In the genomic region with DNA sequence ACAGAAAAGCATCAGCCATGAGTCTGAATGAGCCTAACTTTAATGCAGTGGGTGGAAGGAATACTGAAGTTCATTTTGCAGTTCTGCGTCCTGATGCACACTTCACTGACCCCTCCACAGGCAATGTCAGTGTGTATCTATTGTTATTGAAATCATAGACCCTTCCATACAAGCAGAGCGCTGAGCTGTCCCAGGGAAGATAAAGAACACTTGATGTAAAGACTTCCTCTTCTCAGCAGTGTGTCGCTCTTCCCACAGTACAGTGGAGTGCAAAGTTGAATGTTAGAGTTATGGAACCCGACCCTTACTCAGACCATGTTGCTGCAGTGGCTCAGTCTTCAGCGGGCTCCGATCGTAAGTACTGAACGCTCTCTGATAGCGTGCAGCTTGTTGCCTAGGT, we compare ENCODE assay signal across 21 mouse cellular contexts. TPM values are rescaled to one million over a fixed set of nuclear protein-coding genes. Genes with fewer than 3 reads are reported as not detected.
DNase-seq lines count a peak whose midpoint lies in the region; ATAC-seq lines count a peak whose summit lies in the region.
"Had no signal": no experiment of that assay in that cellular context is flagged by ENCODE, and none has a peak within 500 bp of the region (broad histone marks: within the 10 kb centered on the region; RNA-seq: fewer than 3 reads in every experiment).

No protein-coding gene starts in this region.

- H3K36me3 ChIP-seq in hindbrain, embryonic 11.5 days (ENCODE audit: control insufficient read depth, insufficient read depth, low read length) = no peaks in the 10 kb centered on the region; the same call in 1 of the 2 replicates
- H3K36me3 ChIP-seq in hindbrain, embryonic 14.5 days (replicated peaks; ENCODE audit: control insufficient read depth, insufficient read depth) = peaks cover 95% of the 10 kb centered on the region

- no peaks in the 10 kb centered on the region for H3K9me3 ChIP-seq in hindbrain, embryonic 11.5 days (ENCODE audit: control insufficient read depth, low read length)
- no peaks in the 10 kb centered on the region for H3K9me3 ChIP-seq in hindbrain, embryonic 14.5 days (ENCODE audit: control insufficient read depth, low read length)
- H3K9me3 ChIP-seq: embryonic facial prominence, embryonic 10.5 days; embryonic facial prominence, embryonic 12.5 days; forebrain, embryonic 13.5 days; forebrain, embryonic 15.5 days had no signal

- no peak overlapping the region for H3K9ac ChIP-seq in hindbrain, embryonic 11.5 days (ENCODE audit: low read depth, low read length)
- no peak overlapping the region for H3K9ac ChIP-seq in hindbrain, embryonic 14.5 days
- H3K9ac ChIP-seq: embryonic facial prominence, embryonic 12.5 days; forebrain, embryonic 13.5 days; forebrain, embryonic 15.5 days; forebrain, postnatal 0 days had no signal

- no peaks in the 10 kb centered on the region for H3K4me1 ChIP-seq in hindbrain, embryonic 11.5 days (replicated peaks; ENCODE audit: control insufficient read depth, insufficient read depth, low read length)
- no peaks in the 10 kb centered on the region for H3K4me1 ChIP-seq in hindbrain, embryonic 14.5 days (replicated peaks; ENCODE audit: control insufficient read depth, insufficient read depth, low read length)
- H3K4me1 ChIP-seq: embryonic facial prominence, embryonic 10.5 days; embryonic facial prominence, embryonic 12.5 days; forebrain, embryonic 13.5 days; forebrain, embryonic 15.5 days had no signal

- ATAC-seq in hindbrain, embryonic 11.5 days (ENCODE audit: low FRiP score) = 0 out of 2 replicates have a peak, but pooled peaks have one; percentile 36
- no peak for ATAC-seq in hindbrain, embryonic 14.5 days (ENCODE audit: low FRiP score)
- ATAC-seq: CD4-positive, CD25-positive, alpha-beta regulatory T cell, adult 4 months; forebrain, embryonic 13.5 days; forebrain, embryonic 15.5 days; forebrain, postnatal 0 days had no signal

- DNase-seq in hindbrain, embryonic 11.5 days (ENCODE audit: low spot score) = no peak
- DNase-seq in hindbrain, embryonic 14.5 days (ENCODE audit: low spot score) = no peak
- DNase-seq in ES-CJ7 (ENCODE audit: low read depth, low spot score) (peak; percentile 24), ZHBTc4 (ENCODE audit: low read depth, low spot score) (peak; percentile 19)
- no peak for DNase-seq in adrenal gland, postnatal 25 days
- DNase-seq: adrenal gland, adult 2 months; adrenal gland, postnatal 10 days; adrenal gland, postnatal 36 days; B cell, adult 2 months; cerebellum, adult 11-12 months; cerebellum, adult 2 months; cerebellum, adult 9-10 months; cerebellum, postnatal 10 days; cerebellum, postnatal 25 days; forebrain, postnatal 0 days had no signal

- H3K4me3 ChIP-seq in hindbrain, embryonic 11.5 days (ENCODE audit: low read depth, low read length) = no peak overlapping the region
- H3K4me3 ChIP-seq in hindbrain, embryonic 14.5 days (replicated peaks; ENCODE audit: low read length) = no peak overlapping the region
- H3K4me3 ChIP-seq: embryonic facial prominence, embryonic 10.5 days; embryonic facial prominence, embryonic 12.5 days; forebrain, embryonic 13.5 days; forebrain, embryonic 15.5 days had no signal

- no peak overlapping the region for H3K27ac ChIP-seq in hindbrain, embryonic 11.5 days (ENCODE audit: low read depth, low read length)
- no peak overlapping the region for H3K27ac ChIP-seq in hindbrain, embryonic 14.5 days
- H3K27ac ChIP-seq: embryonic facial prominence, embryonic 10.5 days; embryonic facial prominence, embryonic 12.5 days; forebrain, embryonic 13.5 days; forebrain, embryonic 15.5 days had no signal

- WGBS in hindbrain, embryonic 11.5 days = 79% methylated on average over 9 of the region's 9 CpGs
- 65% methylated on average over 9 of the region's 9 CpGs for WGBS in hindbrain, embryonic 14.5 days

- H3K4me2 ChIP-seq in hindbrain, embryonic 11.5 days (replicated peaks; ENCODE audit: low read depth, low read length) = no peak overlapping the region
- no peak overlapping the region for H3K4me2 ChIP-seq in hindbrain, embryonic 14.5 days (replicated peaks)
- H3K4me2 ChIP-seq: embryonic facial prominence, embryonic 12.5 days; forebrain, embryonic 13.5 days; forebrain, embryonic 15.5 days had no signal

- H3K27me3 ChIP-seq in hindbrain, embryonic 11.5 days (ENCODE audit: control insufficient read depth, insufficient read depth, low read length) = no peaks in the 10 kb centered on the region
- H3K27me3 ChIP-seq in hindbrain, embryonic 14.5 days (ENCODE audit: control insufficient read depth, insufficient read depth, low read length) = no peaks in the 10 kb centered on the region
- H3K27me3 ChIP-seq: CH12.LX; embryonic facial prominence, embryonic 12.5 days; forebrain, embryonic 13.5 days; forebrain, embryonic 15.5 days had no signal

RNA-seq across cellular contexts. Expression of a gene that starts 23.6 kb away (rescaled TPM):
- polyA plus RNA-seq in hindbrain, embryonic 11.5 days (2014; fragmentation: Nextera tagmentation; extraction: Ambion mirVana) = 75.3 and 83.1 TPM in 2 replicates
- 51.6 and 53.8 TPM in 2 replicates for polyA plus RNA-seq in hindbrain, embryonic 14.5 days (2014; fragmentation: Nextera tagmentation; extraction: Ambion mirVana)
- total RNA-seq in adrenal gland, postnatal 25 days (2021) = 43.4 and 46.6 TPM in 2 replicates

Comparison
In these comparisons a context has a peak if more than half of its experiments do, and no peak if none do; other contexts are left out.
1. DNase-seq: peak in ES-CJ7 (single experiment) and ZHBTc4 (single experiment); none in hindbrain, embryonic 11.5 days (single experiment), hindbrain, embryonic 14.5 days (single experiment) and adrenal gland, postnatal 25 days (single experiment).